Mouse (Mus musculus): ENCODE results near the gene Gria3.

Gria3 gene

DNA sequence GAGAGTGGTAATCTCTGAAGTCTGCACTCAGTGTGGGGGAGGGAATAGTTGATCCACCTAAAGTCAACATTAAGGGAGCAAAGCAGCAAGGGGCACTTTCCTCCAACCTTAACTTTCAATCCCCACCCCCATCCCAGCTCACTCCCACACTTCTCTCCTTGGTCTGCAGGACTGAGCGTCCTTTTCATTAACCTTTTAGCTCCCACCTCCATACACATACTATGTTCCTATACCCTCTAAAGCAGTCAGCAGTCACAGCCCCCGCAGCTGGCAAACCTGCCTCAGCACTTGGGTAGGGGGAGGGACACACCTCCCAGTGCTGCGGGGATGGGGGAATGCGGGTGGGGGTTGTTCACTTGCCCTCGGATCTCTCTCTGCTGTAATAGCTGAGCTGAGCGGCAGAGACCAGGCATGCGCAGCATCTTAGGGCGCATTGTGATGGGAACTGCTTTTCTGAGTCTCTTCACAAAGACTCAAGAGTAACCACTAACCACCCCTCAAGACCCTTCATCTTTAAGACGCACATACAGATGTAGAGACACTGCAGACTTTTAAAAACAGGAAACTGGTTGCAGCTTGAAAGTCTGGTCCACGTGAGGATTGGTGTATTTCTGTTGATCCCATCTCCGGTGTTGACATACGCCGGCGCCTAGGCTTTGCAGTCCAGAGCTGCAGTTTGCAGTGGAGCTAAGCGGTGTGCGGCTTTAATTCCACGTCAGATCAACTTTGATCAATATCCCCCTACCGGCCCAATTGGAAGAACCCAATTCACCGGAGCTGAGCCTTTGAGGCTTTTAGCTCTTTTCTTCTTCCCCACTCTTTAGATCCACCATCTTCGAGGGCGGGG lies at the start of gene Gria3:
Gene Gria3, plus strand, starts transcription at position 797 of the 847 bp plus-strand sequence.
- no peak for DNase-seq (ENCODE audit: low spot score)

GRCm38 (mm10) chrX:41387086-41387485 lies 13.6 kb upstream of the Gria3 start:
- no peak for DNase-seq (ENCODE audit: low spot score)

GRCm38 (mm10) chrX:41389079-41389478 lies 11.6 kb upstream of the Gria3 start:
- DNase-seq (ENCODE audit: low spot score), result no peak

DNA sequence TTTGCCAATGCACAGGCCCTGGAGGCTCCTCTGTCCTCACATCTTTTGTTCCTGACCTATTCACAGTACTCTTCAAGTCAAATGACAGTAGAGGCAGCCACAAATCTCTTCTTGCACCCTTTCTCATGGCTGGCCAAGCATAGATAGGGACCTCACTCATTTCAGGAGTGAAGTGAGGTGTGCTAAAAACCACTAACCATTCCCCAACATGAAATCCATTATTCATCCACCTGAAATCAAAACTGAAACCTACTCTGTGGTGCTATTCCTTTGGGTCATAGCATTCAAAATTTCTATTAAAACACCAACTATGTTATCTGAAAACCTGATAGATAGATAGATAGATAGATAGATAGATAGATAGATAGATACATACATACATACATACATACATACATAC lies 2.2 kb upstream of the Gria3 start:
- no peak for DNase-seq (ENCODE audit: low spot score)

DNA sequence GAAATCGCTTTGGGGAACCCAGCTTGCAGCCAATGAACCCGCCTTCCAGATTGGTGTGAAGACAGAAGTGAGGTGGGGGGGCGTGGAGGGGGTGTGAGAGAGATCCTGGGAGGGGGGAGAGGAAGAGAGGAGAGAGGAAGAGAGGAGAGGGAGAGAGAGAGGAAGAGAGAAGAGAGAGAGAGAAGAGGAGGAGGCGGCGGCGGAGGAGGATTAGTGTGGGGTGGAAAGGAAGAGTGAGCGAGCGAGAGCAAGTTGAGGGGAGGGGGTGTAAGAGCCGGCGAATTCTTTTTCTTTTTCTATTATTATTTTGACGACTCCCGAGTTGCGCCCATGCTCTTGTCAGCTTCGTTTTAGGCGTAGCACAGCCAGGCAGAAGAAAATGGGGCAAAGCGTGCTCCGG lies 532 bp downstream of the Gria3 start:
- no peak for DNase-seq (ENCODE audit: low spot score)

GRCm38 (mm10) chrX:41401590-41402240 lies 1.1 kb downstream of the Gria3 start:
- no peak for DNase-seq (ENCODE audit: low spot score)

DNA sequence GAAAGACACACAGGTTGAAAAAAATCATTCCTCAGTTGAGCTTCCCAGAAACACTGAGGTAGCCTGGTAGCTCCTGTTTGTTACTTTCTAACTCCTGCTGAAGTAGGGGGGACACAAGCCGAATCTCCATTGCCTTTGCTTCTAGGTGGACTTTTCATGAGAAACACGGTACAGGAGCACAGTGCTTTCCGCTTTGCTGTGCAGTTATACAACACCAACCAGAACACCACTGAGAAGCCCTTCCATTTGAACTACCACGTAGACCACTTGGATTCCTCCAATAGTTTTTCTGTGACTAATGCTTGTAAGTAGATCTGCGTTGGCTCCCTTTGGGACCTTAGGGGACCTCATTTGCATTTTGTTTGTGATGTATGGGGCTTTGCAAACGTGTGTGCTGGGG lies 2.0 kb downstream of the Gria3 start:
- no peak for DNase-seq (ENCODE audit: low spot score)

DNA sequence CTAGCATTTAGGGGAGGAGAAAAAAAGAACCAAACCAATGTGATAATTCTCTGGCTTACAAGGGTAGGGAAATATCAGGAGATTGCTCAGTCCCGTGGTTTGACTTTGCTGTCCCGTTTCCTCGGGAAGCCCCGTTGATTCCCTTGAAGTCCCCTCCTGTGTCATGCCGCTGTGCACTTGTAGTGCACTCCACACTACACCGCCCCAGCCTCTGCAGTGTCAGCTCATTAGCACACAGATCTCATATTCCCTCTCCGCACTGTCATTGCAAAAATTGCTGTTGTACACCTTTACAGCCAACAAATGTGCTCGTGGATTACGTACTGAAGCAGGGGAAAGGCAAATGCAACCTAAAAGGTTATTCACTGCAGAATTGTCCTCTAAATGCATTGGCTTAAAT lies 5.6 kb downstream of the Gria3 start:
- no peak for DNase-seq (ENCODE audit: low spot score)

DNA sequence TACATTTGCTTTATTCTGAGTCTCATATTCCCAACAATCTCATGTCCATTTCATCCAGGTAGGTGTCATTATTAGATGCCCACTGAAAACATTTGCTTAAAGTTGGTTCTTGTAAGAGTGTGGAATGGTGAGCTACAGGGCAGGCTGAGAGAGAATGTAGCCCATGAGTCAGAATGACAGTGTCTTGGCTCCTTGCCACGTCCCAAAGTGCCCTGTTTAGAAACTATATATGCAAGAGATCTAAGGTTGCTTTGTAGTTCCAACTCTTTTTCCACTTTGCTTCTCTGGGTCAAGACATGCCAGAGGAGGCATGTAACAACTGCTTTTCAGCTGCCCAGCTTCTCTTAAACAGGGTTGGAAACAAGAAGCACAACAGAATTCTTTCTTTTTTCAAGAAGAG lies 9.1 kb downstream of the Gria3 start:
- DNase-seq (ENCODE audit: low spot score), result no peak

- DNase-seq (ENCODE audit: low spot score), result no peak
These were observed 25.0 kb downstream of the Gria3 start for GRCm38 (mm10) chrX:41425651-41426050.

DNA sequence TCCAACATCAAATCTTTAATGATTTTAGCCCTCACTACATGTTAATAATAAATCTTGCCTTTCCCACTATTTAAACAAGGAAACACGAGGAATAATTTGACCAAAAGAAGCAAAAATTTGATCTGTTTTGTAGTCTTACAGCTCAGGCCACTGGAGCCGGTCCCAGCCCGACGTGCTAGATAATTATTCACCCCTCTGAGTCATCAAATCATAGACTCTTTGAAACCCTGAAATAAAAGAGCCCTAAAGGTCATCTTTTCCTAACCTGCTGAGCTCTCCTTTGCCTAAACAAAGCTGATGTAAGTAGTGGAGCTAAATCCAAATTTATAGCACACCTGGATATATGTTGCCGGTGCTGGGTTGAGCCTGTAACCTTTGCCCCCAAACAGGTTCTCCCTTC lies 27.4 kb downstream of the Gria3 start:
- DNase-seq (ENCODE audit: low spot score), result no peak

DNA sequence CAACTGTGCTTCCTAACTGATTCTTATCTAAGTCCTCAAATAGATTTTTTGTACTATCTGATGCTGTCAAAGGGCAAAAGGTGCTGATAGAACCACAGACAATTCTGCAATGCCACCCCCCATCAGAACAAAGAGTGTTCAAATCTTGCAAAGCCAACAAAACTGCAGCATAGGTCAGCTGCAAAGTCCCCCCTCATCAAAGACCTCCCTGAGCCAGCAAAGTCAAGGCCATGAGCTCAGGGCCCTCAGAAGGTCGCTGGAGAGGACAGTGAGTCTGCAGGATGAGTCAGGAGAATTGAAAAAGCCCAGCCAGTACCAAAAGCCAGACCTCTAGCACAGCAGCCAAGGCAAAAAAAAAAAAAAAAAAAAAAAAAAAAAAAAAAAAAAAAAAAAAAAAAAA lies 34.9 kb downstream of the Gria3 start:
- DNase-seq (ENCODE audit: low spot score), result no peak

GRCm38 (mm10) chrX:41438841-41439240 lies 38.2 kb downstream of the Gria3 start:
- no peak for DNase-seq (ENCODE audit: low spot score)

- no peak for DNase-seq (ENCODE audit: low spot score)
These were observed 48.2 kb downstream of the Gria3 start for GRCm38 (mm10) chrX:41448876-41449275.

GRCm38 (mm10) chrX:41477486-41477885 lies 76.8 kb downstream of the Gria3 start:
- no peak for DNase-seq (ENCODE audit: low spot score)

DNA sequence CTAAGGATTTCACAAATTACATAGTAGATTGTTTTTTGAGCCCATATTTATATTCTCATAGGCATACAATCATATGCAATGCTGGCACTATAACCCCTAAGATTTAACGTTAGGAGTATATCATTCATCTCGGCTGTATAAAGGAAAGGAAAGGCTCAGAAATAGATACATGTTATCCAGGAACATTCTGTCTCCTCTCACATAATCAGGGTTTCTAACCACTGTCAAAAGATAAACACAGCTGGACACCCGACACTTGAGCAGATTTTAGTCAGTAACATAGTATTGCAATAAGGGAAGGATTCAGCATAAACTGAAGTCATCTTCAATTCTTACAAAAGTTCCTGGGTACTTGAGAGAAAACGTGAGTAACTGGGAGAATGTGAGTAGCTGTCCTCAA lies 95.9 kb downstream of the Gria3 start:
- no peak for DNase-seq (ENCODE audit: low spot score)

DNA sequence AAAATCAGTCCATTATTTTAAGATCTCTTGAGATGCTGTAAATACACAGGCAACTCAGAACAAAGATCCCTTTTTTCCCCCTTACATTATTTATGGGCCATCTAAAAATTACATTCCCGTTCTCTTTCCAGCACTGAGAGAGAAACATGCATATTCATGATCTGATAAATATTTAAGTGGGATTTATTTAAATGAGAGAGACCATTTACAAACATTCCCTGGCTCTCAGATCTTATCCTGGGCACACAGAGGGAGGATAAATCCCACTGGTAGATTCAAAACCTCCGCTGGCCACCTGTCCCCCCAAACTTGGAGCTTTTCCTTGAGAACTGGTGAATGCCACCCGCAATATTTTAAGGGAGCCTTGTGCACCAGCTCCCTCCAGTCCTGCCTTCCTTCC lies 104.7 kb downstream of the Gria3 start:
- no peak for DNase-seq (ENCODE audit: low spot score)

GRCm38 (mm10) chrX:41507959-41508358 lies 107.3 kb downstream of the Gria3 start:
- no peak for DNase-seq (ENCODE audit: low spot score)

DNA sequence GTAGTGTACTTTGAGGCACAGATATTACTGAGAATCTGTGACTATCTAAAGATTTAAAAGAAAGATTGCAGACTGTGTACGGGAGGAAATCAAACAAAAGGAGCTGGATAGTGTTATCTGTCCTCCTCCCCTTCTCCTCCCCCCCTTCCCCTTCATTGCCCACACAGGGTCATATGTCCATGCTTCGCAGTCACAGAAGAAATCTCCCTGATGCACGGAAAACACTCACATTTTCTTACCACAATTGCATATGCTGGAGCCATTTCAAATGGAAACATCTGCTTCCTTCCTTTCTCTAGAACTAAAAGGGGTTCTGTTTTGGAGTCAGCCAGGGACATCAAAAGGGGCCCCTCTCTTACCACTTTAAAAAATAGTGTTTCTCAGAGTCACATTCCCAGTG lies 114.3 kb downstream of the Gria3 start:
- no peak for DNase-seq (ENCODE audit: low spot score)

DNA sequence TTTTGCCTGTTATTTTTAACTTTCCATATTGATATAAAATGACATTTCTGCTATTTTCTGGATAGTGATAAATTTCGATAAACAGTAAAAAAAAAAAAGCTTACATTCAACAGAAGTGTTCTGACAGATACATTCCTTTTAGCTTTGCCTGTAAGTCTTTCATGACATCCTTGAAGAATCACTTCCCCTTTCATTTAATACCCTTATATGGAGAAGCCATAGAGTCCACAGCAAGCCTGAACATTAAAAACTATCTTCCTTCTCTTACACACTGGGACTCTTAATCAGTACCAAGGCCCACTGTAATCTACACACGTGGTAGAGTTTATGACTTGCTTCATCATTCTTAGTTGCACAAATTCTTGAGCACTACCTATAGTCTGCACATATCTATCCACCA lies 131.9 kb downstream of the Gria3 start:
- no peak for DNase-seq (ENCODE audit: low spot score)

- DNase-seq (ENCODE audit: low spot score), result no peak
These were observed 135.2 kb downstream of the Gria3 start for GRCm38 (mm10) chrX:41535886-41536285.

DNA sequence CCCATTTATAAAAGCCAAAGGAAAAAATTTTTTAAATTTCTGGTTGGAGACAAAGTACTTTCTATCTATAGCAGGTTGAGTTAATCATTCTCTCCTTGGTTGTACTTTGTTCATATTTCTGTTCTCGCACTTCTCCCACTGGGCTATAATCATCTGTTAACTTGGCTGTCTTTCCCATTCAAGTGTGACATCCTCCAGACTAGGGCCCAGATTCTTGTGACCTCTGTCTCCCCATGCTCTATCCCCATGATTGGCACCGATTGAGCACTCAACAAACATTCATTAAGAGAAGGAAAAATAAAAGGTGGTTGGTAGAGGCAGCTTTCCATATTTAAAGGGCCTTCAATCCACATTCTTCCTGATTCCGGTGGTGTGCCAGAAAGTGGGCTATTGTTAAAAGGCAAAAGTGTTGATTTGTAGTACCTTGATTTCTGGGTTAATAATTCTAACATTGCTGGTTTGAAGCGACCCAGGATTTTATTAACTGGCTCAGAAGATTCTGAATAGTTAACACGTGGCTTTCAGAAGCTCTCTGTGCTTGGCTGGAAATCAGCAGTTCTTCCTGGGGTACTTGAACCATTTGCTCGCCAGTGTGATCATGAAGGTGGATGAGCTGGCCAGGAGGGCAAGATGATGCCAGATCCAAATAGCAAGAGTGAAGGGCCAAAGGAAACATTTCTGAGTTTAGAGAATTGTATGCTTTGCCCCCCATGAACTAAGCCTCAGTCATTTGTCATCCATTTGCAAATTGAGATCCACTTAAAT lies 161.8 kb downstream of the Gria3 start:
- no peak for DNase-seq (ENCODE audit: low spot score)

- no peak for DNase-seq (ENCODE audit: low spot score)
These were observed 164.2 kb downstream of the Gria3 start for GRCm38 (mm10) chrX:41564898-41565297.
